Mouse (Mus musculus): ENCODE data around the gene Epb41l1. TPM values are rescaled to one million over a fixed set of nuclear protein-coding genes. Genes with fewer than 3 reads are reported as not detected.
A peak's percentile ranks its signal among the peaks of the same experiment; 100 is the strongest.

The Epb41l1 gene
- polyA plus RNA-seq, 1 experiment from 2014 or later = 3.7 TPM

DNA sequence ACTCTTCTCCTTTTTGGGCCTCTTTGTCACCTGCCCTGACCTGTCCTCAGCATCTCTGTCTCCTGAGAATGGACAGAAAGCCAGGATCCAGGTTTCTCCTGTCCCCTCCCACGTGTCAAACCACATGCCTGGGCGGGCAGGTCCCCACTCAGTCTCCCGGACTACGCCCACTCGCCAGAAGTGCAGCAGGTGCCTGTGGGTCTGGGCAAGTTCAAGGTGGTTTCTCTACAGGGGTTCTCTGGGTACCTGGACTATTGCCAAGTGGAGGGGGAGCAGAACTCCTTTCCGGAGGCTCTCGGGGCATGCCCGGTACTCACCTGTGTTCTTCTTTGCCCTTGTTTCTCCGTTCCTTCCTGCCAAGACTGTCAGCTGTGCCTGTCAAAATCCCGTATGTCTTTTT lies 9.1 kb downstream of the Epb41l1 start:
- no peak for ATAC-seq (ENCODE audit: low FRiP score, low read depth)
- H3K36me3 ChIP-seq = no peaks in the 10 kb centered on the region
- H3K9ac ChIP-seq = 0 out of 2 replicates have a peak overlapping the region, but pooled peaks have one; percentile 25
- peaks cover 4% of the 10 kb centered on the region for H3K27me3 ChIP-seq
- H3K4me2 ChIP-seq (replicated peaks) = no peak overlapping the region
- peak overlapping the region; percentile 39; the same call in 1 of the 2 replicates for H3K27ac ChIP-seq
- peaks cover 32% of the 10 kb centered on the region for H3K4me1 ChIP-seq
- H3K9me3 ChIP-seq = no peaks in the 10 kb centered on the region
- no peak overlapping the region for H3K4me3 ChIP-seq
- 60% methylated on average over 10 of the region's 10 CpGs for WGBS

DNA sequence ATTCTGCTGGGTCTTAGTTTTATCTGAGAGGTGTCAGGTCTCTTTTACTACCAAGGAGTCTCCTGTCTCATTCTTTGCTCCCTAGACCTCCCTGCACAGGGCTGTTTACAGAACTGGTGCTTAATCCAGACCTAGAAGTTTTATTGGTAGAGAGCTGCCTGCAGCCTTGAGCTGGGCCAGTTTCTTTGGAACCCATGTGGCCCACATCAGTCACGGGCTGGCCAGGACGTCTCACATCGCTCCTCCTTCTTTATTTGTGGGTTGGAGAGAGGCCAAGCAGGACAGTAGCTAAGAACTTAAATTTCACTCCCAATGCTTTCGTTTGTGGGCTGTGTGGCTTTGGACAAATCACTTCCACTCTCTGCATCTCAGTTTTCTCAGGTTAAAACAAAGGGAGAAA lies 9.6 kb downstream of the Epb41l1 start:
- Histone ChIP-seq H3K4me3 (no peak overlapping the region), H3K27me3 (no peaks in the 10 kb centered on the region), H3K9me3 (no peaks in the 10 kb centered on the region), H3K27ac (peak overlapping the region; percentile 39; the same call in 1 of the 2 replicates), H3K36me3 (no peaks in the 10 kb centered on the region), H3K4me1 (peaks cover 32% of the 10 kb centered on the region), H3K9ac (no peak overlapping the region), H3K4me2 (replicated peaks) (no peak overlapping the region)
- ATAC-seq (ENCODE audit: low FRiP score, low read depth) = no peak
- WGBS = 18% methylated on average over 4 of the region's 4 CpGs

DNA sequence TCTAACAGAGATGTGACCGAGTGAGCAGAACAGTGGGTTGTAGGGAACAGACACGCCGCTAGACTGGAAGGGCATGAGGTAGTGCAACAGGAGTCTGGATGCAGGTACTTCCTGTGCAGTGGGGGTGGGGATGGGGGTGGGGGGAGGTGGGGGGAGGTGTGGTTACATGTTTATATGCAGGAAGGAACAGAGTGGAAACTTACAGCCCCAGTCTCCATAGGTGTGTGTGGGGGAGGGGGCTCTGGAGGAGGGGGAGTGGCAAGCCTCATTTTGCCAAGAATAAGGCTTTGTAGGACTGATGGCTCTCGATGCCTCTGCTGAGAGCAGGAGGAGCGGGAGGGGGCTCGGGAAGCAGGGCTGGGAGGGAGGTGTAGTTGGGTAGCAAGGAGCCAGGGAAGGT lies 10.7 kb downstream of the Epb41l1 start:
- 67% methylated on average over 6 of the region's 6 CpGs for WGBS
- Histone ChIP-seq H3K27ac (no peak overlapping the region), H3K27me3 (no peaks in the 10 kb centered on the region), H3K4me2 (replicated peaks) (no peak overlapping the region), H3K36me3 (no peaks in the 10 kb centered on the region), H3K4me3 (no peak overlapping the region), H3K4me1 (peaks cover 32% of the 10 kb centered on the region), H3K9ac (no peak overlapping the region), H3K9me3 (no peaks in the 10 kb centered on the region)
- no peak for ATAC-seq (ENCODE audit: low FRiP score, low read depth)

DNA sequence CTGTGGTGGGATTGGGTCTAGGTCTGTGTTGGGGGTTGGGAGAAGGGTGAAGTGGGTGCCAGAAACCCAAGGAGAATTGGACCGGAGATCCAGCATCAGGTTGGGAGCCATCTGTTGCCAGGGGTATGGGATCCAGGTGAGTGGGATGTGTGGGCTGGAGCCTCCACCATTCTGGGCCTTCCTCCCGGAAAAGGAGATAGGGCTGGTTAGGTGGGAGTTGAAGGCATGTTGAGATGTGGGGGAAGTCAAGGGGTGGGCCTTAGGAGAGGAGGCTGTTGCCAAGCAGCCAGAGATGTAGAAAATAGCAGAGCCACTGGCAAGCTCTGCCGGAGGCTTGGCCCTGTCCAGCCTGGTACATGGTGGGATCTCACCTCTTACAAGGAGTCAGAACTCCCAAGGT lies 11.4 kb downstream of the Epb41l1 start:
- ATAC-seq (ENCODE audit: low FRiP score, low read depth) = no peak
- peak overlapping the region; percentile 22; the same call in 1 of the 2 replicates for H3K27ac ChIP-seq
- no peaks in the 10 kb centered on the region for H3K9me3 ChIP-seq
- H3K9ac ChIP-seq = no peak overlapping the region
- no peaks in the 10 kb centered on the region for H3K36me3 ChIP-seq
- WGBS = 86% methylated on average over 3 of the region's 3 CpGs
- H3K4me2 ChIP-seq (replicated peaks) = no peak overlapping the region
- no peaks in the 10 kb centered on the region for H3K27me3 ChIP-seq
- no peak overlapping the region for H3K4me3 ChIP-seq
- H3K4me1 ChIP-seq = peaks cover 32% of the 10 kb centered on the region

DNA sequence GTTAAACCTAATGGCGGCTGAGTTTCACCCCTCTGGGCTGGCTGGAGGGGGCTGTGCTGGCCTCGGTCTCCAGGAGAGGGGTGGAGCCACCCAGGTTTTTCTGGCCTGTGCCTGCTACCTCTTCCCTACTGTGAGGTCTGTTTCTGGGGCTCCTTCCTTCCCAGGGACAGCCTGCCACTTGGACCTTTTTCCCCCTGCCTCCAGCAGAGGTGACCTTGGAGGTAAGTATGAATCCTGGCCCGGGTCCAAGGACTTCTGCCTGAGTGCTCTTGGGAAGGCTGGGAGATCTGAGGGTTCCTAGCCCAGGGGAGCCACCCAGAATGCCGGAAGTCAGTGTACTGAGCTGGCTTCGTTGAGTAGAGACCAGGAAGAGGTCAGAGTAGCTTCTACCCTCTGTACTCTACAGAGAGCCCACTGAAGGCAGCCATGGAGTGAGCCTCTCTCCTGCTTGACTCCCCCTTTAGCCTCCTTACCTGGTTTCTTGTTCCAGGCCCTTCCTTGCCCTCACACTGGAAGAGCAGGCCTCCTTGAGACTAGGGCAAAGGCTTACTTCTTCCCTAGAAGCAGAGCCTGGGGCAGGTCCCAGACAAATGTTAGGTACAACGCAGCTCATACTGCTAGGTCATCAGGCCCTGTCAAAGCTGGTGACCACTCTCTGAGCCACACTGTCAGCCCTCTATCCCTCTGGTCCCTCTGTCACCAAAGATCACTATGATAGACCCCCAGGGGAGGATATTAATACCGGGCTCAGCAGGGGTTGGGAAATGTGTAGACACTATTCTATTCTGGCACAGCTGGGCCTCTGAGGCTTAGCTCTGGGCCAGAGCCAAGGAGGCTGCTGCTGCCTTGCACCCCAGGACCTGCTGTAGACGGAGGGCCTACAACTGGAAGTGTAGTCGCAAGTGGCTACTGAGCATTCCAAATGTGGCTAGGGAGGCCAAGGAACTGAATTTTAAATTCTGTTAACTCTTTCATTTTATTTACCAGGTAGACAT lies 12.5 kb downstream of the Epb41l1 start:
- H3K4me3 ChIP-seq = no peak overlapping the region
- H3K4me2 ChIP-seq (replicated peaks) = no peak overlapping the region
- peak overlapping the region; percentile 5; the same call in 1 of the 2 replicates for H3K9ac ChIP-seq
- H3K4me1 ChIP-seq = peaks cover 37% of the 10 kb centered on the region
- WGBS = 40% methylated on average over 9 of the region's 9 CpGs
- peak overlapping the region; percentile 73; the same call in 1 of the 2 replicates for H3K27ac ChIP-seq
- no peaks in the 10 kb centered on the region for H3K9me3 ChIP-seq
- H3K27me3 ChIP-seq = no peaks in the 10 kb centered on the region
- no peak for ATAC-seq (ENCODE audit: low FRiP score, low read depth)
- H3K36me3 ChIP-seq = no peaks in the 10 kb centered on the region

DNA sequence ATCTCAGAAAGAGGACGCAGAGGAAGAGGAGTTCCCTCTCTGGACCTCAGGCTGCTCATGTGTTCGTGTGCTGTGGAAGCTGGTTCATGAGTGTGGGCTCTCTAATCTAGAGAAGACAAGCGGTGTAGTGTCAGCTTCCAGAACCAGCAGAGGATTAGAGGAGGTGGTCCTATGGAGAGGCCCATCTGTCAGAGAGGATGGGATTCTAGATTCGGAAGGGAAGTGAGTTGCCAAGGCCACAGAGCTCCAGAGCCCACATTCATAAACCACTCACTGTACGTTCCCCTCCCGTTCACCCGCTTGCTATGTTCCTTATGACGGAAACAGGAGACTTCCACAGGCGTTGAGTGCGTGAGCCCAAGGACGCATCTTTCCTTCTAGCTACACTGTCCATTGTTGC lies 16.9 kb downstream of the Epb41l1 start:
- Histone ChIP-seq H3K4me2 (replicated peaks) (no peak overlapping the region), H3K4me1 (peaks cover 34% of the 10 kb centered on the region), H3K27ac (no peak overlapping the region), H3K9ac (no peak overlapping the region), H3K27me3 (no peaks in the 10 kb centered on the region), H3K4me3 (no peak overlapping the region), H3K36me3 (no peaks in the 10 kb centered on the region), H3K9me3 (no peaks in the 10 kb centered on the region)
- no peak for ATAC-seq (ENCODE audit: low FRiP score, low read depth)
- WGBS = 88% methylated on average over 11 of the region's 11 CpGs

DNA sequence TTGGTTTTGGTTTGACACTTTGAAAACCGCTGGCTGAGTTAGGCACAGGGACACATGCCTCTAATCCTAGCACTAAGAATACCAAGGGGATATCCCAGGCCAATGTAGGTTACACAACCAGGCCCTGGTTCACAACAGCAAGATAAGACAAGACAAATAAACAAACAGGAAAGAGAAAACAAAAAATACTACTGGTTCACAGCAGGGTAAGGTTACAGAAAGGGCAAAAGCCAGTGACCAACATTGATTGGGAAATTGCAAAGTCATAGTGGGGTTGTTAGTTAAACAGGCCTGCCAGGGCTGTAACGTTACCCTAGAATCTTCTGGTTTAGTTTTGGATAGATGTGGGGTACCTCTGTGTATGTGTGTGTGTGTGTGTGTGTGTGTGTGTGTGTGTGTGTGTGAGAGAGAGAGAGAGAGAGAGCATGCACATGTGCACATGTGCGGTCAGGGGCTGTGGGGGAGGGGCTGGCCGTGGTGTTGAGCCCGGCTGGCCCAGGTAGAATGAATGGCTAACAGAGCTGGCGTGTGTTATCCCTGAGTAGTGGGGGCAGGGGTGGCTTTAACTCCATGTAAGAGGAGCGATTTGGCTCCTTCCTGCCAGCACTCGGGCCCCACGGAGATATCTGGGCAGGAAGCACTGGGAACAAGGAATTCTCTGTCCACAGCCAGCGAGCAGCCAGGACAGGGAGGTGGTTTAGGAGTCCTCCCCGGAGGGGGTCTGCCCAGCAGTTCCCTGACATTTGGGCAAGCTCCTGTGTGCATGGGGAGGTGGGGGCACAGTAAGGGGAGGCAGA lies 19.2 kb downstream of the Epb41l1 start:
- peaks cover 24% of the 10 kb centered on the region for H3K4me1 ChIP-seq
- H3K9me3 ChIP-seq = no peaks in the 10 kb centered on the region
- peak; percentile 76 for ATAC-seq (ENCODE audit: low FRiP score, low read depth)
- peak overlapping the region; percentile 31 for H3K4me2 ChIP-seq (replicated peaks)
- peak overlapping the region; percentile 82 for H3K27ac ChIP-seq
- WGBS = 18% methylated on average over 11 of the region's 11 CpGs
- no peak overlapping the region for H3K4me3 ChIP-seq
- H3K9ac ChIP-seq = peak overlapping the region; percentile 10; the same call in 1 of the 2 replicates
- no peaks in the 10 kb centered on the region for H3K27me3 ChIP-seq
- H3K36me3 ChIP-seq = no peaks in the 10 kb centered on the region

DNA sequence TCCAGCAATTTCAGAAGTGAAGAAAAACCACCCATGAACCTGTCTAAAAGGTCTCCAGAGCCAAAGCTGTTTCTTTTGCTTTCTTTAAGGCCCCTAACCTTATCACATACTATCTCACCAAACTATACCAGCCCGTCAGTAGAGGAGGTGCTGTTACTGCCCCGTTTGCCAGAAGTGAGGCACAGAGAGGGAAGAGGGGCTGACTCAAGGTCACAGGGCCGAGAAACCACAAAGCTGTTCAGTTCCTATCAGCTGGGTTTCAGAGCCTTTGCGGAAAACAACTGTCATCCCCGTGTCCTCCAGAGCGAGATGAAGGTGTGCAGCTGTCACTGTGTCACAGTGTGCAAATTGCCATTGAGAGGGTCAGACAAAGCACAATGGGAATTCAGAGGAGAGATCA lies 21.2 kb downstream of the Epb41l1 start:
- Histone ChIP-seq H3K9me3 (peaks cover 6% of the 10 kb centered on the region; the same call in 1 of the 2 replicates), H3K27me3 (no peaks in the 10 kb centered on the region), H3K36me3 (peaks cover 8% of the 10 kb centered on the region), H3K4me3 (no peak overlapping the region), H3K9ac (no peak overlapping the region), H3K4me1 (peaks cover 31% of the 10 kb centered on the region), H3K4me2 (replicated peaks) (no peak overlapping the region), H3K27ac (no peak overlapping the region)
- ATAC-seq (ENCODE audit: low FRiP score, low read depth) = no peak
- WGBS = 60% methylated on average over 6 of the region's 6 CpGs

DNA sequence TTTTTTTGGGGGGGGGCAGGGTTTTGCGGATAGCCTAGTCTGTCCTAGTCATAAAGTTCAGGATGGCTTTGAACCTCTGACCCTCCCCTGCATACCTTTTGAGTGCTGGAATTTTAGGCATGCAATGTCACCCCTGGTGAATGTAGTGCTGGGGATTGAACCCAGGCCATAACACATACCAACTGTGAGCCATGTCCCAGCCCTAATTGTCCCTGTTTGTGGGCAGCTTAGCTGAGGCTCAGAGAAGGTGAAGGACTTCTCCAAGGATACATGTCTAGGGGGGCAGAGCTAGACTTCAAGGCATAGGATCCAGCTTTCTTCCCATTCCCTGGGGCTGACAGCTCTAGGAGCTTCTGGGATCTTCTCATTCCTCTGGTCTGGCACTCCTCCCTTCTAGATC lies 22.6 kb downstream of the Epb41l1 start:
- ATAC-seq (ENCODE audit: low FRiP score, low read depth) = no peak
- Histone ChIP-seq H3K4me1 (peaks cover 36% of the 10 kb centered on the region), H3K4me2 (replicated peaks) (no peak overlapping the region), H3K36me3 (peaks cover 8% of the 10 kb centered on the region), H3K9ac (no peak overlapping the region), H3K27me3 (no peaks in the 10 kb centered on the region), H3K4me3 (no peak overlapping the region), H3K9me3 (peaks cover 6% of the 10 kb centered on the region; the same call in 1 of the 2 replicates), H3K27ac (no peak overlapping the region)
- 37% methylated on average over 1 of the region's 1 CpGs for WGBS

DNA sequence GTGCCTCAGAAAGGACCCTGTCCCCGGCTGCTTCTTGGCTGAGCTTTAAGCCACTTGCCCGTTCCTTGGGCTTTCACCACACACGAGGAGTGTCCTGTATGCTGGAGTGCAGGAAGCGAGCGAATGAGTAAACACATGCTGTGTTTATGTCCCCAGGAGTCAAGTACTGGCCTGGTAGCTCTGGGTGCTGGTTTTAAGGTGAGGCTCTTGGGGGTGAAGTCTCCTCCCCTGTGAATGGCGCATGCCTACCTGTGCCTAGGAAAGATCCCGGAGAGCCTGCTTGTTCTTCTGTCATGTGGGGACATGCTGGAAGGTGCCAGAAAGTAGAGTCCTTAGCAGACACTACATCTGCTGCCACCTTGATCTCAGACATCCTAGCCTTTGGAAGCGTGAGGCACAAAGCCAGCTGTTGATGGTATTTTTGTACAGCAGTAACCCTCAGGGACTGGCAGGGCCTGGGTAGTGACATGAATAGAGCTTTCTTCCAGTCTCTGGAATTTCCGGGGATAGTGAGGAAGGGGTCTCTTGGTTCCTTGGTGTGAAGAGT lies 25.9 kb downstream of the Epb41l1 start:
- H3K36me3 ChIP-seq = peaks cover 8% of the 10 kb centered on the region
- H3K4me1 ChIP-seq = peaks cover 19% of the 10 kb centered on the region; the same call in 1 of the 2 replicates
- WGBS = 74% methylated on average over 9 of the region's 9 CpGs
- H3K4me3 ChIP-seq = no peak overlapping the region
- no peaks in the 10 kb centered on the region for H3K27me3 ChIP-seq
- no peak overlapping the region for H3K4me2 ChIP-seq (replicated peaks)
- no peak for ATAC-seq (ENCODE audit: low FRiP score, low read depth)
- H3K27ac ChIP-seq = peak overlapping the region; percentile 22
- peaks cover 6% of the 10 kb centered on the region; the same call in 1 of the 2 replicates for H3K9me3 ChIP-seq
- H3K9ac ChIP-seq = no peak overlapping the region

DNA sequence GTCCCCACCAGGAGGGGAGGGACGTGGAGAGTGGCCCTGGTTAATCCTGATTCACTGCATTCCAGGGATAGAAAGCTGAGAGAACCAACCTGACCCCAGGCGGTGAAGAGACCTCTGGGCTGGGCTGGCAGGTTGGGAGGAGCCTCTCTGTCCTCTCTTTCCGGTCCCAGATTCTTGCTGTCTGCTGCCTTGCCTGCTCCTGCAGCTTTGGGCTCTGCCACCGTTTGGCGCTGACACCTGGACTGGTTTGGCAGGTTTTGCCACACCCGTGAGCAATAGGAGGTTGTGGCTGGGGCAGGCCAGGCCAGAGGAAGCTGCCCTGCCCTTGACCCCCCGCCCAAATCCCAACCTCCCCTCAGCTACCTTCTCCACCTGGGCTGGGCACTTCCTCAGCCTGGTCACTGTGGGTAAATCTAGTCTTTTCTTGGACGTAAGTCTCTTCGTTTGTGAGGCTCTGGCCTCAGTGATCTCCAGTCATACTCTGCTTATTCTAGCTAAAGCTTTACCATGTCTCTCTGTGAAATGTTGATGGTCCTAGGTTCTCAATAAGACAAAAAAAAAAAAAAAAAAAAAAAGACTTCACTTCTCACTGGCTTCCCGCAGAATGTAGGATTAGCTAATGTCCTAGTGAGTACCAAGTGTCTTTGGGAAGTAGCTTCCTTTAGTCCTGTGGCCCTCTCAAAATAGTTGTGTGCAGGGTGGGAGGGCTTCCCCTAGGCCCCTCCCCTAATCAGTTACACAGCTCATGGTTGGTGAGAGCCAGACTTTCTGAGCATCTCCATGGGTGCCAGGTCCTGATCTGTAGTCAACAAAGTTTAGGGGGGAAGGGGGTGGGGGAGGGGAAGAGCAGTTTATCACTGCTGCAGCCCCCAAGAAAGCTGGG lies 26.9 kb downstream of the Epb41l1 start:
- Histone ChIP-seq H3K4me3 (no peak overlapping the region), H3K9ac (no peak overlapping the region), H3K4me2 (replicated peaks) (no peak overlapping the region), H3K27ac (peak overlapping the region; percentile 22; the same call in 1 of the 2 replicates), H3K27me3 (no peaks in the 10 kb centered on the region), H3K36me3 (peaks cover 8% of the 10 kb centered on the region), H3K4me1 (peaks cover 19% of the 10 kb centered on the region; the same call in 1 of the 2 replicates), H3K9me3 (peaks cover 6% of the 10 kb centered on the region; the same call in 1 of the 2 replicates)
- ATAC-seq (ENCODE audit: low FRiP score, low read depth) = no peak
- WGBS = 13% methylated on average over 10 of the region's 10 CpGs
